Mouse (Mus musculus): ENCODE measurements at regions not wholly inside any gene's neighbourhood (a gene's known extent, or its start where the extent isn't known, plus 50 kb on each side); places are given as distances from the start of the nearest gene placed in this dataset.
A peak's percentile ranks its signal among the peaks of the same experiment; 100 is the strongest.

GRCm38 (mm10) chrX:99587284-99587683, 116.2 kb upstream of the Pja1 start:
- Histone ChIP-seq H3K4me2 (no peak overlapping the region), H3K27me3 (peaks cover 15% of the 10 kb centered on the region)

GRCm38 (mm10) chrX:99586282-99586681, 115.2 kb upstream of the Pja1 start:
- Histone ChIP-seq H3K27ac (no peak overlapping the region), H3K4me3 (no peak overlapping the region), H3K27me3 (peaks cover 19% of the 10 kb centered on the region), H3K9me3 (replicated peaks) (no peaks in the 10 kb centered on the region), H3K4me1 (replicated peaks) (no peaks in the 10 kb centered on the region), H3K9ac (no peak overlapping the region), H3K36me3 (no peaks in the 10 kb centered on the region), H3K4me2 (no peak overlapping the region)
- ATAC-seq (replicated peaks; ENCODE audit: insufficient number of reproducible peaks, insufficient read depth, low FRiP score, low read depth): no peak
- 68% methylated on average over 11 of the region's 11 CpGs for WGBS

More at GRCm38 (mm10) chrX:99587284-99587683, 116.2 kb upstream of the Pja1 start:
- 34% methylated on average over 2 of the region's 2 CpGs for WGBS
- no peaks in the 10 kb centered on the region for H3K4me1 ChIP-seq (replicated peaks)
- ATAC-seq (replicated peaks; ENCODE audit: insufficient number of reproducible peaks, insufficient read depth, low FRiP score, low read depth): no peak
- no peak overlapping the region for H3K4me3 ChIP-seq
- H3K27ac ChIP-seq: no peak overlapping the region
- H3K36me3 ChIP-seq: no peaks in the 10 kb centered on the region
- no peak overlapping the region for H3K9ac ChIP-seq
- no peaks in the 10 kb centered on the region for H3K9me3 ChIP-seq (replicated peaks)

- ATAC-seq (replicated peaks; ENCODE audit: insufficient number of reproducible peaks, insufficient read depth, low FRiP score, low read depth): no peak
- no peaks in the 10 kb centered on the region for H3K4me1 ChIP-seq (replicated peaks)
- no peaks in the 10 kb centered on the region for H3K9me3 ChIP-seq (replicated peaks)
- H3K27me3 ChIP-seq: peaks cover 20% of the 10 kb centered on the region
- 59% methylated on average over 3 of the region's 3 CpGs for WGBS
- H3K4me2 ChIP-seq: no peak overlapping the region
- H3K9ac ChIP-seq: no peak overlapping the region
- no peak overlapping the region for H3K4me3 ChIP-seq
- H3K36me3 ChIP-seq: no peaks in the 10 kb centered on the region
- H3K27ac ChIP-seq: no peak overlapping the region
Observed at GRCm38 (mm10) chrX:99585703-99586102, 114.6 kb upstream of the Pja1 start.

GRCm38 (mm10) chrX:99582611-99583010, 111.5 kb upstream of the Pja1 start:
- no peaks in the 10 kb centered on the region for H3K9me3 ChIP-seq (replicated peaks)
- no peak overlapping the region for H3K4me3 ChIP-seq
- H3K27ac ChIP-seq: no peak overlapping the region
- H3K9ac ChIP-seq: no peak overlapping the region
- H3K36me3 ChIP-seq: no peaks in the 10 kb centered on the region
- H3K4me2 ChIP-seq: no peak overlapping the region
- ATAC-seq (replicated peaks; ENCODE audit: insufficient number of reproducible peaks, insufficient read depth, low FRiP score, low read depth): no peak
- H3K4me1 ChIP-seq (replicated peaks): no peaks in the 10 kb centered on the region
- WGBS: 86% methylated on average over 9 of the region's 9 CpGs
- H3K27me3 ChIP-seq: peaks cover 21% of the 10 kb centered on the region

- Histone ChIP-seq H3K9ac (no peak overlapping the region), H3K9me3 (replicated peaks) (no peaks in the 10 kb centered on the region), H3K36me3 (no peaks in the 10 kb centered on the region), H3K27me3 (peaks cover 22% of the 10 kb centered on the region), H3K4me2 (no peak overlapping the region), H3K4me1 (replicated peaks) (no peaks in the 10 kb centered on the region), H3K4me3 (no peak overlapping the region), H3K27ac (no peak overlapping the region)
- 49% methylated on average over 10 of the region's 10 CpGs for WGBS
- no peak for ATAC-seq (replicated peaks; ENCODE audit: insufficient number of reproducible peaks, insufficient read depth, low FRiP score, low read depth)
Observed at GRCm38 (mm10) chrX:99581632-99582466, 110.8 kb upstream of the Pja1 start.

GRCm38 (mm10) chrX:99579206-99579605, 108.1 kb upstream of the Pja1 start:
- 70% methylated on average over 4 of the region's 4 CpGs for WGBS
- H3K4me1 ChIP-seq (replicated peaks): no peaks in the 10 kb centered on the region
- H3K27me3 ChIP-seq: peaks cover 35% of the 10 kb centered on the region
- no peak for ATAC-seq (replicated peaks; ENCODE audit: insufficient number of reproducible peaks, insufficient read depth, low FRiP score, low read depth)
- no peak overlapping the region for H3K27ac ChIP-seq
- no peaks in the 10 kb centered on the region for H3K9me3 ChIP-seq (replicated peaks)
- no peak overlapping the region for H3K4me2 ChIP-seq
- H3K9ac ChIP-seq: no peak overlapping the region
- H3K4me3 ChIP-seq: no peak overlapping the region
- no peaks in the 10 kb centered on the region for H3K36me3 ChIP-seq

- Histone ChIP-seq H3K4me1 (replicated peaks) (no peaks in the 10 kb centered on the region), H3K36me3 (no peaks in the 10 kb centered on the region), H3K27ac (no peak overlapping the region), H3K4me2 (no peak overlapping the region), H3K27me3 (peaks cover 39% of the 10 kb centered on the region), H3K9me3 (replicated peaks) (no peaks in the 10 kb centered on the region), H3K9ac (no peak overlapping the region), H3K4me3 (no peak overlapping the region)
- ATAC-seq (replicated peaks; ENCODE audit: insufficient number of reproducible peaks, insufficient read depth, low FRiP score, low read depth): no peak
- WGBS: 63% methylated on average over 2 of the region's 2 CpGs
Observed at GRCm38 (mm10) chrX:99578796-99579195, 107.7 kb upstream of the Pja1 start.

GRCm38 (mm10) chrX:99575105-99575504, 104.0 kb upstream of the Pja1 start:
- whole genome bisulfite sequencing: 41% methylated on average over 5 of the region's 5 CpGs
- H3K27ac ChIP-seq: no peak overlapping the region
- no peaks in the 10 kb centered on the region for H3K9me3 ChIP-seq (replicated peaks)
- ATAC-seq (replicated peaks; ENCODE audit: insufficient number of reproducible peaks, insufficient read depth, low FRiP score, low read depth): no peak
- H3K9ac ChIP-seq: no peak overlapping the region
- H3K36me3 ChIP-seq: no peaks in the 10 kb centered on the region
- H3K4me2 ChIP-seq: no peak overlapping the region; the same call in 1 of the 2 replicates
- no peaks in the 10 kb centered on the region for H3K4me1 ChIP-seq (replicated peaks)
- H3K4me3 ChIP-seq: no peak overlapping the region
- peaks cover 39% of the 10 kb centered on the region for H3K27me3 ChIP-seq

GRCm38 (mm10) chrX:99574441-99575103, 103.5 kb upstream of the Pja1 start:
- peak overlapping the region; percentile 40; the same call in 1 of the 2 replicates for H3K9ac ChIP-seq
- 29% methylated on average over 17 of the region's 18 CpGs for WGBS

GRCm38 (mm10) chrX:99570161-99570560, 99.1 kb upstream of the Pja1 start:
- ATAC-seq (replicated peaks; ENCODE audit: insufficient number of reproducible peaks, insufficient read depth, low FRiP score, low read depth): no peak

More at GRCm38 (mm10) chrX:99574441-99575103, 103.5 kb upstream of the Pja1 start:
- Histone ChIP-seq H3K4me2 (peak overlapping the region; percentile 66), H3K27ac (no peak overlapping the region), H3K36me3 (no peaks in the 10 kb centered on the region), H3K4me3 (peak overlapping the region; percentile 42), H3K4me1 (replicated peaks) (no peaks in the 10 kb centered on the region), H3K27me3 (peaks cover 39% of the 10 kb centered on the region), H3K9me3 (replicated peaks) (no peaks in the 10 kb centered on the region)
- ATAC-seq (replicated peaks; ENCODE audit: insufficient number of reproducible peaks, insufficient read depth, low FRiP score, low read depth): no peak

GRCm38 (mm10) chrX:99568244-99568643, 97.2 kb upstream of the Pja1 start:
- Histone ChIP-seq H3K27ac (no peak overlapping the region), H3K4me3 (no peak overlapping the region), H3K9me3 (replicated peaks) (no peaks in the 10 kb centered on the region), H3K9ac (no peak overlapping the region), H3K36me3 (no peaks in the 10 kb centered on the region), H3K27me3 (peaks cover 38% of the 10 kb centered on the region), H3K4me1 (replicated peaks) (peaks cover 6% of the 10 kb centered on the region), H3K4me2 (peak overlapping the region; percentile 49; the same call in 1 of the 2 replicates)
- no peak for ATAC-seq (replicated peaks; ENCODE audit: insufficient number of reproducible peaks, insufficient read depth, low FRiP score, low read depth)
- WGBS: 20% methylated on average over 10 of the region's 10 CpGs

More at GRCm38 (mm10) chrX:99570161-99570560, 99.1 kb upstream of the Pja1 start:
- Histone ChIP-seq H3K9ac (no peak overlapping the region), H3K4me3 (no peak overlapping the region), H3K4me1 (replicated peaks) (peaks cover 6% of the 10 kb centered on the region), H3K27me3 (peaks cover 47% of the 10 kb centered on the region), H3K4me2 (no peak overlapping the region), H3K36me3 (no peaks in the 10 kb centered on the region), H3K9me3 (replicated peaks) (no peaks in the 10 kb centered on the region), H3K27ac (no peak overlapping the region)
- WGBS: 70% methylated on average over 5 of the region's 5 CpGs
